Mouse (Mus musculus) bone marrow macrophage, adult 2 months (primary cell): Measurements from ENCODE around the gene Gm35315.

Experiments used
- CTCF ChIP-seq: IDR thresholded peaks from 2 replicates; pipeline ENCODE4 v1.5.1; 2012; ENCODE audit warnings: low read depth, mild to moderate bottlenecking, low read length, moderate library complexity
- POLR2A ChIP-seq: IDR thresholded peaks from 2 replicates; pipeline ENCODE4 v1.6.1; 2012; ENCODE audit warnings: mild to moderate bottlenecking, low read depth, low read length, borderline replicate concordance

GRCm38 (mm10) chr5:110100921-110101631 lies 6.9 kb upstream of the Gm35315 start:
- no peak for TF ChIP-seq CTCF
- TF ChIP-seq POLR2A = no peak
